Mouse (Mus musculus): ENCODE data around the gene Qser1. TPM values are rescaled to one million over a fixed set of nuclear protein-coding genes. Genes with fewer than 3 reads are reported as not detected.
A peak's percentile ranks its signal among the peaks of the same experiment; 100 is the strongest.

The Qser1 gene
- polyA plus RNA-seq, 1 experiment from 2014 or later, result 3.3 TPM

DNA sequence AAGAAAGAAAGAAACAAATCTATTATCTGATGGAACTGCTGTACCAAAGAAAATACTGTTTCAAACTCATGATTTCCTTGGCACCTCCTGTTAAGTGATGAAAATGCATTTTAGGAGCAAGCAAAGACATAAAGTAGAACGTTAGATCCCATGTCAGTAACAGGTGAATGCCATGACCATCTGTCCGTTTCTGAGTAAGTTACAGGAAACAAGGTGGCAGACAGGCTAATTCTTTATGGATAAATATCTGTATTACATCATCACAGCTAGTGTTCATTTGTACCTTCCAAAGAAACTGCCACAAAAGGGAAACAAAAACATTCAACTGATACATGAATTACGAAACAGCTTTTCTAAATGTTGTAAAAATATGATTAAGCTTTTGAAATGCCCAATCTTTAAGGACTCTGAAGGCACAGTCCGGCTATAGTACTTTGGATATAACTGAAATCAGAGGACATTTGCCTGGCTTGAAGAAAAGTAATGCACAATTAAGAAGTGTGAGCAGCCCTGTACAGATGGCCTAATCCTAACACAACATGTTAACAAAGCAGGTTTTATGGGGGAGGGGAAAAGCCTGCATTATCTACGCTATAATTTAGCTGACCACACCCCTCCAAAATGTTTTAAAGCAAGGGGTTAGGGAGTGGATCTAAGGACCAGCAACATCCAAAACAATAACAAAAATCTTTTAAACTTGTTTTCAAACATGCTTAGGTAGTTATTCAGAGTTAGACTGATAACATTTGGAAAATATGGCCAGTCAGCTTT lies 2.2 kb downstream of the Qser1 start:
- TF ChIP-seq CTCF (IDR thresholded peaks at IDR 0.05) (no peak), EP300 (IDR thresholded peaks at IDR 0.05) (no peak)
- peak; percentile 20 for DNase-seq (ENCODE audit: low spot score)

DNA sequence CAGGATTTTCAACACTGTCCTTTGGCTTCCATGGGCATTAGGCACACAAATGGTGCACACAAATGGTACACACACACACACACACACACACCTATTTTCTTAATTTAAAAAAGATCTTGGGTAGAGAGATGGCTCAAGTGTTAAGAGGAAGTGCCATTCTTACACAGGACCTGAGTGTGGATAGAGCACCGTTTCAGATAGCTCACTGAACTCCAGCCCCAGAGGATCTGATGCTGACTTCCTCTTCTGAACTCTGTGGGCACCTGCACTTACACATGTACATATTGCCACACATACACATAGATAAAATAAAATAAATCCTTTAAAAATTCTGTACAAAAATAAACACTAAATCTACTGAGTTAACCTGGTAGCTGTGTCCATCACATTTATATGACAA lies 11.1 kb downstream of the Qser1 start:
- Histone ChIP-seq H3K27ac (ENCODE audit: low read length) (no peak overlapping the region), H3K9me3 (ENCODE audit: low read length) (no peaks in the 10 kb centered on the region), H3K4me1 (ENCODE audit: insufficient read depth, low read depth, low read length) (no peaks in the 10 kb centered on the region), H3K4me3 (ENCODE audit: low read depth, low read length) (no peak overlapping the region), H3K27me3 (replicated peaks; ENCODE audit: insufficient read depth, low read length) (no peaks in the 10 kb centered on the region), H3K9ac (replicated peaks; ENCODE audit: low read depth) (no peak overlapping the region), H3K36me3 (ENCODE audit: insufficient read depth, low read length) (no peaks in the 10 kb centered on the region), H3K4me2 (replicated peaks; ENCODE audit: low read depth, low read length) (no peak overlapping the region)
- no peak for DNase-seq (ENCODE audit: low spot score)
- TF ChIP-seq CTCF (IDR thresholded peaks at IDR 0.05), result no peak
- no peak for TF ChIP-seq EP300 (IDR thresholded peaks at IDR 0.05)
- ATAC-seq, result no peak
- WGBS, result 33% methylated on average over 1 of the region's 1 CpGs

More for the DNA sequence above, 2.2 kb downstream of the Qser1 start:
- no peak overlapping the region for H3K27ac ChIP-seq (ENCODE audit: low read length)
- no peaks in the 10 kb centered on the region for H3K9me3 ChIP-seq (ENCODE audit: low read length)
- H3K4me1 ChIP-seq (ENCODE audit: insufficient read depth, low read depth, low read length), result peaks cover 6% of the 10 kb centered on the region; the same call in 1 of the 2 replicates
- ATAC-seq, result no peak
- H3K4me3 ChIP-seq (ENCODE audit: low read depth, low read length), result no peak overlapping the region
- H3K9ac ChIP-seq (replicated peaks; ENCODE audit: low read depth), result no peak overlapping the region
- no peaks in the 10 kb centered on the region for H3K36me3 ChIP-seq (ENCODE audit: insufficient read depth, low read length)
- H3K4me2 ChIP-seq (replicated peaks; ENCODE audit: low read depth, low read length), result no peak overlapping the region
- 49% methylated on average over 5 of the region's 5 CpGs for WGBS
- no peaks in the 10 kb centered on the region for H3K27me3 ChIP-seq (replicated peaks; ENCODE audit: insufficient read depth, low read length)

DNA sequence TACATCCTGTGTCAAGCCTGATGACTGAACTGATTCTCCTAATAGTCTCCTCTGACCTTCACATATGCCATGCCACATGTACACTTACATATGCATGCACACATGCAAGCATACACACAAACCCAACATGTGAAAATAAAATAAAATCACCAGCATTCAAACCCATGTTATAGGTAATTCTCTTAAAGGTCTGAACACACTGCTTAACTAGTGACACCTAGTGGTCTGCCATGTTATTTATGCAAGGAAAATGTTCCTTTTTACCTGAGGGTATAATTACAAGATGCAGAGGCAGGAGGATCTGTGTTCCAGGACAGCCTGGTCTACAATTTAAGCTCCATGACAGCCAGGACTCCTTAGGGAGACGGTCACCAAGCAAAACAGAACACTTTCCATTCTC lies 41.8 kb downstream of the Qser1 start:
- Histone ChIP-seq H3K36me3 (ENCODE audit: insufficient read depth, low read length) (peaks cover 3% of the 10 kb centered on the region; the same call in 1 of the 2 replicates), H3K9ac (replicated peaks; ENCODE audit: low read depth) (no peak overlapping the region), H3K9me3 (ENCODE audit: low read length) (no peaks in the 10 kb centered on the region), H3K4me2 (replicated peaks; ENCODE audit: low read depth, low read length) (no peak overlapping the region), H3K4me3 (ENCODE audit: low read depth, low read length) (no peak overlapping the region), H3K27ac (ENCODE audit: low read length) (no peak overlapping the region), H3K27me3 (replicated peaks; ENCODE audit: insufficient read depth, low read length) (no peaks in the 10 kb centered on the region), H3K4me1 (ENCODE audit: insufficient read depth, low read depth, low read length) (no peaks in the 10 kb centered on the region)
- DNase-seq (ENCODE audit: low spot score) (peak; percentile 39), ATAC-seq (no peak)
- no peak for TF ChIP-seq EP300 (IDR thresholded peaks at IDR 0.05)
- peak; percentile 72 for TF ChIP-seq CTCF (IDR thresholded peaks at IDR 0.05)
- 83% methylated on average over 1 of the region's 1 CpGs for WGBS

DNA sequence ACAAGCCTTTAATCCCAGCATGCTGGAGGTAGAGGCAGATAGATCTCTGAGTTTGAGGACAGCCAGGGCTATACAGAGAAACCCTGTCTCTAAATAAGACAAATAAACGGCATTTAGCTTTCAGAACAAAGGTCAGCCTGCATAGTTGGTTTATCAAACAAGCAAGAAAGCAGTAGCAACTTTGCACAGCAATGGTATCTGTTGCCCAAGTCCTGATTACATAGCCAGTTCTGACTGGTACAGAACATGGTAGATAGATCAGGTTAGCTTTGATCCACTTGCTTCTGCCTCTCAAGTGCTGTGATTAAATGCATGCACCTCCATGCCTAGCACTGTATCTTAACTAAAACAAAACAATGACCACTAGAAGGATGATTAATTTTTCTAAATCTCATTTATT lies 47.9 kb downstream of the Qser1 start:
- H3K9me3 ChIP-seq (ENCODE audit: low read length), result no peaks in the 10 kb centered on the region
- H3K27me3 ChIP-seq (replicated peaks; ENCODE audit: insufficient read depth, low read length), result no peaks in the 10 kb centered on the region
- H3K27ac ChIP-seq (ENCODE audit: low read length), result no peak overlapping the region
- H3K4me1 ChIP-seq (ENCODE audit: insufficient read depth, low read depth, low read length), result no peaks in the 10 kb centered on the region
- WGBS, result 100% methylated on average over 1 of the region's 1 CpGs
- ATAC-seq (no peak), DNase-seq (ENCODE audit: low spot score) (no peak)
- H3K9ac ChIP-seq (replicated peaks; ENCODE audit: low read depth), result no peak overlapping the region
- H3K4me2 ChIP-seq (replicated peaks; ENCODE audit: low read depth, low read length), result no peak overlapping the region
- H3K36me3 ChIP-seq (ENCODE audit: insufficient read depth, low read length), result no peaks in the 10 kb centered on the region
- H3K4me3 ChIP-seq (ENCODE audit: low read depth, low read length), result no peak overlapping the region
- no peak for TF ChIP-seq CTCF (IDR thresholded peaks at IDR 0.05)
- no peak for TF ChIP-seq EP300 (IDR thresholded peaks at IDR 0.05)

DNA sequence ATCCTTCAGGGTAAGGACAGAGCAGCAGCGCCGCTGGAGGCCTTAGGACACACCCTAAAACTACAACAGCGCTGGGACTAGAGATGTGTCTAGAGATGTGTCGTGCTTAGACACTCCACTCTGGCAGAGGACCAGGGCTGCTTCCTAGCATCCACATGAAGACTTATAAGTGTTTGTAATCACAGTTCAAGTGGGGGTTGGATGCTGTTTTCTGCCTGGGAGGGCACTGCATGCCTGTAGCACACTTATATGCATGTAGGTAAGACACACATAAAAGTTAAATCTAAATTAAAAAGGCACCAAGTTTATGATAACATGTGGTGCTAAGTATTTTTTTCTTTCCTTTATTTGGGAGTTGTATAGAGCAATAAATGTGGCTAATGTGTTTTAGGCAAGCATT lies 52.5 kb downstream of the Qser1 start:
- DNase-seq (ENCODE audit: low spot score) (no peak), ATAC-seq (no peak)
- Histone ChIP-seq H3K9me3 (ENCODE audit: low read length) (no peaks in the 10 kb centered on the region), H3K27me3 (replicated peaks; ENCODE audit: insufficient read depth, low read length) (no peaks in the 10 kb centered on the region), H3K27ac (ENCODE audit: low read length) (no peak overlapping the region), H3K36me3 (ENCODE audit: insufficient read depth, low read length) (no peaks in the 10 kb centered on the region), H3K9ac (replicated peaks; ENCODE audit: low read depth) (no peak overlapping the region), H3K4me3 (ENCODE audit: low read depth, low read length) (no peak overlapping the region), H3K4me2 (replicated peaks; ENCODE audit: low read depth, low read length) (no peak overlapping the region), H3K4me1 (ENCODE audit: insufficient read depth, low read depth, low read length) (no peaks in the 10 kb centered on the region)
- 85% methylated on average over 4 of the region's 4 CpGs for WGBS
- TF ChIP-seq EP300 (IDR thresholded peaks at IDR 0.05), result no peak
- TF ChIP-seq CTCF (IDR thresholded peaks at IDR 0.05), result no peak

DNA sequence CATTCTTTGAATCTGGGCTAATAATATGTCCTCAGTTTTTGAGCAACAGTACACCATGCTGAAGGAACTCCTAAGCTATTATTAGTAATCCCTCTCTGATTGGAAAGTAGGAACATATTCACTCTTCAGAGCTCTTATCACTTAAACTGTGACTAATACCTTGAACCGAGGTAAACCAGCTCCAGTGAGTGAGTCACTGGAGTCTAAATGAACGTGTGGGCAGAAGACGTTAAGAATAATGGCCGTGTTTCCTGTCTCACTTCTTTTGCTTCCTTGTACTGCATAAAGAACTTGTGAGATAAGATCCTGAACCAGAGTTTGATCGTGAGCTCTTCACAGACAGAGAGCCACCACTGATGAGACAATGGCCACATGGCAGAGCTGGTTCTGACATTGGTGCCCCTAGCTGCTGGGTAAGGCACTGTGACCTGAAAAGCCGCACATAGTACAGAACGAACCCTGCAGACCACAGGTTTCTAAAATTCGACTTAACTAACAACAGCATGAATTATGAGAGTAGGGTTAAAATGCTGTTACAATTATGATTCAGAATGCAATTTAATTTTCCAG lies 53.3 kb downstream of the Qser1 start:
- H3K4me2 ChIP-seq (replicated peaks; ENCODE audit: low read depth, low read length), result no peak overlapping the region
- no peak for ATAC-seq
- no peaks in the 10 kb centered on the region for H3K27me3 ChIP-seq (replicated peaks; ENCODE audit: insufficient read depth, low read length)
- no peaks in the 10 kb centered on the region for H3K9me3 ChIP-seq (ENCODE audit: low read length)
- H3K36me3 ChIP-seq (ENCODE audit: insufficient read depth, low read length), result no peaks in the 10 kb centered on the region
- no peak overlapping the region for H3K27ac ChIP-seq (ENCODE audit: low read length)
- WGBS, result 65% methylated on average over 8 of the region's 8 CpGs
- no peak for DNase-seq (ENCODE audit: low spot score)
- H3K9ac ChIP-seq (replicated peaks; ENCODE audit: low read depth), result no peak overlapping the region
- TF ChIP-seq CTCF (IDR thresholded peaks at IDR 0.05) (no peak), EP300 (IDR thresholded peaks at IDR 0.05) (no peak)
- H3K4me1 ChIP-seq (ENCODE audit: insufficient read depth, low read depth, low read length), result no peaks in the 10 kb centered on the region
- H3K4me3 ChIP-seq (ENCODE audit: low read depth, low read length), result no peak overlapping the region
